Comparison of ENCODE assay signal across 18 mouse cellular contexts in the genomic region with DNA sequence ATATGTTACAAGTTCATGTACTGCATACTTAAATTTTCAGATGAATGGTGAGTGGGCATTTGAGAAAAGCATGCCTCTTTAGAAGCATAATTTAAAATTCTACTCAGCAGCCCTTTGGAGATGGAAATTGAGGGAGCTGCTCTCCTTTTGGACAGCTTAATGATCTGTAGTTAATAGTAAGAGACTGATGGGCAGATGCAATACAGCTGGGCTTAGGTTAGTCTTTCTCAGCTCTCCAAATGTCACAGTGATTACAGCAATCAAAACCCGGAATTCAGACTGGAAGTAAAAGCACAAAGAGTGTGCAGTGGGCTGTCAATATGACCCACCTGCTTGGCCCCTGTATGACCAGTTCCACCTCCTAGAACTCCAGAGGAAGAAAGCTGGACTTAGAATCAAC. TPM values are rescaled to one million over a fixed set of nuclear protein-coding genes. Genes with fewer than 3 reads are reported as not detected.
"Had no signal": no experiment of that assay in that cellular context is flagged by ENCODE, and none has a peak within 500 bp of the region (broad histone marks: within the 10 kb centered on the region; RNA-seq: fewer than 3 reads in every experiment).

No protein-coding gene starts in this region.

- H3K9me3 ChIP-seq: limb, embryonic 13.5 days; midbrain, embryonic 13.5 days; neural tube, embryonic 13.5 days had no signal

- H3K4me2 ChIP-seq: limb, embryonic 13.5 days; midbrain, embryonic 13.5 days; neural tube, embryonic 13.5 days had no signal

- H3K27me3 ChIP-seq: limb, embryonic 13.5 days; midbrain, embryonic 13.5 days; neural tube, embryonic 13.5 days had no signal

- H3K4me3 ChIP-seq: limb, embryonic 13.5 days; midbrain, embryonic 13.5 days; neural tube, embryonic 13.5 days had no signal

- H3K36me3 ChIP-seq: limb, embryonic 13.5 days; midbrain, embryonic 13.5 days; neural tube, embryonic 13.5 days had no signal

- H3K9ac ChIP-seq: limb, embryonic 13.5 days; liver, embryonic 14.5 days; midbrain, embryonic 13.5 days; neural tube, embryonic 13.5 days had no signal

- DNase-seq: kidney, adult 9 months; kidney, postnatal 14 days; layer of hippocampus, adult 9-11 months; left cerebral cortex, postnatal 4 days; lung, adult 18-20 months; right cerebral cortex, postnatal 4 days; spleen, adult 18-20 months; thymus, adult 18-20 months; thymus, postnatal 14 days had no signal

- ATAC-seq: inflammation-experienced regulatory T-cells, adult 6 months; intestine, postnatal 0 days; midbrain, embryonic 13.5 days had no signal

- H3K27ac ChIP-seq: limb, embryonic 13.5 days; liver, embryonic 14.5 days; midbrain, embryonic 13.5 days; neural tube, embryonic 13.5 days had no signal

RNA-seq across cellular contexts. Expression of a gene that starts 24.1 kb away (rescaled TPM):
- polyA plus RNA-seq: intestine, postnatal 0 days; liver, adult 2 months; liver, embryonic 14.5 days; stomach, embryonic 14.5 days; urinary bladder, adult 2 months had no signal
